Mouse (Mus musculus) forebrain, postnatal 0 days (tissue): ENCODE results near the gene Cerkl. TPM values are rescaled to one million over a fixed set of nuclear protein-coding genes. Genes with fewer than 3 reads are reported as not detected.
A peak's percentile ranks its signal among the peaks of the same experiment; 100 is the strongest.

Experiments
- ATAC-seq: fragments of 200-750 bp; cut with Nextera tagmentation; 2 replicates; pipeline ENCODE4 v1.8.0; 2017; ENCODE audit warnings: mild to moderate bottlenecking, moderate library complexity
- DNase-seq: peaks from one replicate; pipeline ENCODE4 v3.0.0-alpha.2; 2015
- H3K27ac ChIP-seq: fragments of 300-500 bp; sonication (generic); 2 replicates; pipeline ENCODE4 v1.5.1; 2014; ENCODE audit warnings: low read depth, mild to moderate bottlenecking, antibody characterized with exemption, low read length, moderate library complexity, mixed read lengths
- H3K27me3 ChIP-seq: fragments of 300-500 bp; sonication (generic); 2 replicates; pipeline ENCODE4 v1.6.1; 2014; ENCODE audit warnings: mild to moderate bottlenecking, low read length, mixed read lengths; ENCODE audit not compliant: insufficient read depth
- H3K36me3 ChIP-seq: fragments of 300-500 bp; sonication (generic); 2 replicates; pipeline ENCODE4 v1.6.1; 2014; ENCODE audit warnings: mild to moderate bottlenecking, moderate library complexity; ENCODE audit not compliant: insufficient read depth
- H3K4me1 ChIP-seq: fragments of 300-500 bp; sonication (generic); 2 replicates; pipeline ENCODE4 v1.6.1; 2014; ENCODE audit warnings: antibody characterized with exemption; ENCODE audit not compliant: insufficient read depth
- H3K4me2 ChIP-seq: fragments of 300-500 bp; sonication (generic); 2 replicates; pipeline ENCODE4 v1.6.1; 2014; ENCODE audit warnings: low read depth, mild to moderate bottlenecking, moderate library complexity
- H3K4me3 ChIP-seq: fragments of 300-500 bp; sonication (generic); 2 replicates; pipeline ENCODE4 v1.5.1; 2014; ENCODE audit warnings: low read depth, low read length, mixed read lengths
- H3K9ac ChIP-seq: fragments of 300-500 bp; sonication (generic); 2 replicates; pipeline ENCODE4 v1.6.1; 2014; ENCODE audit warnings: mild to moderate bottlenecking
- H3K9me3 ChIP-seq: fragments of 300-500 bp; sonication (generic); 2 replicates; pipeline ENCODE4 v1.6.1; 2016; ENCODE audit warnings: low read length
- CTCF ChIP-seq: sonication (generic); IDR thresholded peaks from 2 replicates; pipeline ENCODE4 v1.5.1; 2016; ENCODE audit warnings: antibody characterized with exemption, control low read depth, low read depth
- WGBS: fragments of 180-500 bp; shearing (Covaris S2); extraction: QIAGEN DNeasy Blood & Tissue Kit; methylation state at CpG from one replicate; pipeline ENCODE4 v1.1.7; 2014; 5-methylcytosine and 5-hydroxymethylcytosine counted together
- polyA plus RNA-seq: library from polyadenylated mRNA; unstranded; fragments of >200 nt; fragmentation: Nextera tagmentation; extraction: Ambion mirVana; gene quantifications from 2 replicates; pipeline ENCODE4 v1.2.1, GENCODE M21; 2015
- total RNA-seq: library from RNA; depleted of rRNA; stranded (reverse); fragments of >200 nt; gene quantifications from 2 replicates; pipeline ENCODE4 v1.2.3, GENCODE M21; 2014

Gene Cerkl
- total and polyA plus RNA-seq, 2 experiments from 2014 or later, result 0.52 to 1.2 TPM

GRCm38 (mm10) chr2:79367451-79368450 lies 88.8 kb downstream of the Cerkl start:
- Histone ChIP-seq H3K9me3 (no peaks in the 10 kb centered on the region), H3K27ac (no peak overlapping the region), H3K4me2 (no peak overlapping the region), H3K4me3 (no peak overlapping the region), H3K4me1 (no peaks in the 10 kb centered on the region), H3K36me3 (no peaks in the 10 kb centered on the region), H3K9ac (no peak overlapping the region), H3K27me3 (no peaks in the 10 kb centered on the region)
- DNase-seq (no peak), ATAC-seq (0 out of 2 replicates have a peak, but pooled peaks have one; percentile 27)
- WGBS, result 66% methylated on average over 18 of the region's 18 CpGs
- peak; percentile 19 for TF ChIP-seq CTCF

GRCm38 (mm10) chr2:79363920-79364319 lies 92.7 kb downstream of the Cerkl start:
- Histone ChIP-seq H3K9me3 (no peaks in the 10 kb centered on the region), H3K4me1 (no peaks in the 10 kb centered on the region), H3K36me3 (no peaks in the 10 kb centered on the region), H3K27me3 (no peaks in the 10 kb centered on the region), H3K9ac (no peak overlapping the region), H3K27ac (no peak overlapping the region), H3K4me2 (no peak overlapping the region), H3K4me3 (no peak overlapping the region)
- 66% methylated on average over 6 of the region's 6 CpGs for WGBS
- no peak for DNase-seq
- TF ChIP-seq CTCF, result no peak
- ATAC-seq, result no peak

GRCm38 (mm10) chr2:79362029-79362428 lies 94.6 kb downstream of the Cerkl start:
- DNase-seq (peak; percentile 47), ATAC-seq (peak; percentile 85)
- H3K4me1 ChIP-seq, result no peaks in the 10 kb centered on the region
- H3K36me3 ChIP-seq, result no peaks in the 10 kb centered on the region
- no peak overlapping the region for H3K4me3 ChIP-seq
- 43% methylated on average over 6 of the region's 6 CpGs for WGBS
- no peak overlapping the region for H3K27ac ChIP-seq
- no peaks in the 10 kb centered on the region for H3K27me3 ChIP-seq
- H3K9me3 ChIP-seq, result no peaks in the 10 kb centered on the region
- no peak overlapping the region for H3K9ac ChIP-seq
- no peak overlapping the region for H3K4me2 ChIP-seq
- TF ChIP-seq CTCF, result no peak

- 57% methylated on average over 3 of the region's 3 CpGs for WGBS
- ATAC-seq (peak; percentile 87), DNase-seq (peak; percentile 70)
- Histone ChIP-seq H3K9me3 (no peaks in the 10 kb centered on the region), H3K4me2 (no peak overlapping the region), H3K36me3 (no peaks in the 10 kb centered on the region), H3K27ac (no peak overlapping the region), H3K27me3 (no peaks in the 10 kb centered on the region), H3K9ac (no peak overlapping the region), H3K4me3 (no peak overlapping the region), H3K4me1 (no peaks in the 10 kb centered on the region)
- no peak for TF ChIP-seq CTCF
Observed at GRCm38 (mm10) chr2:79357835-79358234, 98.8 kb downstream of the Cerkl start.

GRCm38 (mm10) chr2:79354773-79355172 lies 101.8 kb downstream of the Cerkl start:
- TF ChIP-seq CTCF, result no peak
- H3K4me3 ChIP-seq, result no peak overlapping the region
- H3K27ac ChIP-seq, result no peak overlapping the region
- WGBS, result 91% methylated on average over 16 of the region's 16 CpGs
- 0 out of 2 replicates have a peak, but pooled peaks cover 7% of the 10 kb centered on the region for H3K4me1 ChIP-seq
- DNase-seq, result no peak
- H3K27me3 ChIP-seq, result no peaks in the 10 kb centered on the region
- no peaks in the 10 kb centered on the region for H3K36me3 ChIP-seq
- no peak overlapping the region for H3K4me2 ChIP-seq
- ATAC-seq, result no peak
- no peak overlapping the region for H3K9ac ChIP-seq
- no peaks in the 10 kb centered on the region for H3K9me3 ChIP-seq

GRCm38 (mm10) chr2:79352100-79352802 lies 104.3 kb downstream of the Cerkl start:
- Histone ChIP-seq H3K9me3 (no peaks in the 10 kb centered on the region), H3K27me3 (no peaks in the 10 kb centered on the region), H3K4me2 (no peak overlapping the region), H3K9ac (no peak overlapping the region), H3K27ac (no peak overlapping the region), H3K4me1 (0 out of 2 replicates have a peak, but pooled peaks cover 7% of the 10 kb centered on the region), H3K4me3 (no peak overlapping the region), H3K36me3 (no peaks in the 10 kb centered on the region)
- DNase-seq (no peak), ATAC-seq (no peak)
- 62% methylated on average over 4 of the region's 4 CpGs for WGBS
- TF ChIP-seq CTCF, result no peak
